ENCODE assay signal across 23 mouse cellular contexts in genomic region chr9:46009669-46009983, GRCm38 (mm10). TPM values are rescaled to one million over a fixed set of nuclear protein-coding genes. Genes with fewer than 3 reads are reported as not detected.
DNase-seq lines count a peak whose midpoint lies in the region; ATAC-seq lines count a peak whose summit lies in the region.
"Had no signal": no experiment of that assay in that cellular context is flagged by ENCODE, and none has a peak within 500 bp of the region (broad histone marks: within the 10 kb centered on the region; RNA-seq: fewer than 3 reads in every experiment).

No protein-coding gene starts in this region.

- H3K9ac ChIP-seq in liver, embryonic 15.5 days = no peak overlapping the region
- no peak overlapping the region for H3K9ac ChIP-seq in liver, embryonic 12.5 days
- H3K9ac ChIP-seq in hindbrain, embryonic 16.5 days (ENCODE audit: low read depth, low read length) = no peak overlapping the region
- H3K9ac ChIP-seq: heart, embryonic 12.5 days; hindbrain, embryonic 14.5 days; intestine, embryonic 15.5 days; liver, embryonic 13.5 days; midbrain, embryonic 12.5 days; neural tube, embryonic 12.5 days had no signal

- no peaks in the 10 kb centered on the region for H3K36me3 ChIP-seq in liver, embryonic 15.5 days (replicated peaks)
- no peaks in the 10 kb centered on the region for H3K36me3 ChIP-seq in liver, embryonic 12.5 days
- H3K36me3 ChIP-seq in hindbrain, embryonic 16.5 days (ENCODE audit: control insufficient read depth, insufficient read depth, low read length) = no peaks in the 10 kb centered on the region
- H3K36me3 ChIP-seq: forebrain, embryonic 10.5 days; heart, embryonic 12.5 days; intestine, embryonic 15.5 days; liver, embryonic 13.5 days; midbrain, embryonic 12.5 days; neural tube, embryonic 12.5 days had no signal

- H3K27me3 ChIP-seq in liver, embryonic 15.5 days = no peaks in the 10 kb centered on the region
- no peaks in the 10 kb centered on the region for H3K27me3 ChIP-seq in liver, embryonic 12.5 days (replicated peaks)
- H3K27me3 ChIP-seq in hindbrain, embryonic 16.5 days (replicated peaks; ENCODE audit: control insufficient read depth, insufficient read depth, low read length) = no peaks in the 10 kb centered on the region
- H3K27me3 ChIP-seq: heart, embryonic 12.5 days; intestine, embryonic 15.5 days; liver, embryonic 13.5 days; midbrain, embryonic 12.5 days; neural tube, embryonic 12.5 days; Patski had no signal

- no peak for ATAC-seq in liver, embryonic 15.5 days (ENCODE audit: insufficient read depth)
- ATAC-seq in liver, embryonic 12.5 days = no peak
- peak; percentile 66 for ATAC-seq in megakaryocyte, adult 5-6 weeks (ENCODE audit: poor library complexity, severe bottlenecking)
- ATAC-seq in hindbrain, embryonic 16.5 days = no peak
- ATAC-seq: activated CD4-positive, CD25-positive, alpha-beta regulatory T cell, adult 4 months; intestine, embryonic 15.5 days; Patski had no signal

- WGBS in liver, embryonic 15.5 days (ENCODE audit: insufficient replicate concordance) = 8% methylated on average over 1 of the region's 1 CpGs
- 26% methylated on average over 1 of the region's 1 CpGs for WGBS in liver, embryonic 12.5 days (ENCODE audit: insufficient replicate concordance)
- WGBS in hindbrain, embryonic 16.5 days = 86% methylated on average over 1 of the region's 1 CpGs

- DNase-seq in 416B (ENCODE audit: low read depth) = peak; percentile 91
- DNase-seq in MEL-GATA-1-ER (ENCODE audit: extremely low read depth, low read depth) = peak; percentile 72
- no peak for DNase-seq in ovary, postnatal 10 days (ENCODE audit: low spot score)
- DNase-seq in right cerebral cortex, postnatal 36 days (ENCODE audit: low spot score in 2 of 2) = no peak
- DNase-seq: adrenal gland, postnatal 14 days; cerebellum, adult 11-12 months; cerebellum, postnatal 25 days; heart, adult 11 months; heart, postnatal 14 days; liver, embryonic 13.5 days; thymus, postnatal 14 days had no signal

- no peak overlapping the region for H3K4me3 ChIP-seq in liver, embryonic 15.5 days (replicated peaks)
- no peak overlapping the region for H3K4me3 ChIP-seq in liver, embryonic 12.5 days
- no peak overlapping the region for H3K4me3 ChIP-seq in hindbrain, embryonic 16.5 days (ENCODE audit: low read length)
- H3K4me3 ChIP-seq: forebrain, embryonic 10.5 days; heart, embryonic 12.5 days; intestine, embryonic 15.5 days; liver, embryonic 13.5 days; midbrain, embryonic 12.5 days; neural tube, embryonic 12.5 days had no signal

- 0 out of 2 replicates have a peak overlapping the region, but pooled peaks have one; percentile 14 for H3K27ac ChIP-seq in liver, embryonic 15.5 days (replicated peaks)
- H3K27ac ChIP-seq in liver, embryonic 12.5 days = no peak overlapping the region
- H3K27ac ChIP-seq in hindbrain, embryonic 16.5 days (ENCODE audit: low read depth, low read length) = no peak overlapping the region
- H3K27ac ChIP-seq: forebrain, embryonic 10.5 days; hindbrain, embryonic 14.5 days; intestine, embryonic 15.5 days; liver, embryonic 13.5 days; midbrain, embryonic 12.5 days; neural tube, embryonic 12.5 days had no signal

- H3K9me3 ChIP-seq in liver, embryonic 15.5 days (replicated peaks) = no peaks in the 10 kb centered on the region
- no peaks in the 10 kb centered on the region for H3K9me3 ChIP-seq in liver, embryonic 12.5 days (replicated peaks)
- H3K9me3 ChIP-seq in hindbrain, embryonic 16.5 days (ENCODE audit: control insufficient read depth, low read length) = no peaks in the 10 kb centered on the region
- H3K9me3 ChIP-seq: forebrain, embryonic 10.5 days; heart, embryonic 12.5 days; intestine, embryonic 15.5 days; liver, embryonic 13.5 days; midbrain, embryonic 12.5 days; neural tube, embryonic 12.5 days had no signal

- H3K4me2 ChIP-seq in liver, embryonic 15.5 days = no peak overlapping the region
- no peak overlapping the region for H3K4me2 ChIP-seq in liver, embryonic 12.5 days
- no peak overlapping the region for H3K4me2 ChIP-seq in hindbrain, embryonic 16.5 days (ENCODE audit: low read length)
- H3K4me2 ChIP-seq: heart, embryonic 12.5 days; hindbrain, embryonic 14.5 days; intestine, embryonic 15.5 days; liver, embryonic 13.5 days; midbrain, embryonic 12.5 days; neural tube, embryonic 12.5 days had no signal

- H3K4me1 ChIP-seq in liver, embryonic 15.5 days (replicated peaks) = peaks cover 52% of the 10 kb centered on the region
- H3K4me1 ChIP-seq in liver, embryonic 12.5 days = peaks cover 53% of the 10 kb centered on the region
- H3K4me1 ChIP-seq in hindbrain, embryonic 16.5 days (ENCODE audit: control insufficient read depth, insufficient read depth, low read depth, low read length) = peaks cover 12% of the 10 kb centered on the region

RNA-seq across cellular contexts. Expression of gene Pafah1b2, which starts 2.9 kb away (rescaled TPM):
- polyA plus RNA-seq in liver, embryonic 15.5 days (2015; fragmentation: Nextera tagmentation; extraction: Ambion mirVana) = 61.2 and 65.7 TPM in 2 replicates
- polyA plus RNA-seq in liver, embryonic 12.5 days (2016; fragmentation: Nextera tagmentation; extraction: Ambion mirVana) = 118 and 125 TPM in 2 replicates
- 28.6 and 44.4 TPM in 2 replicates for total RNA-seq in megakaryocyte, adult 5-6 weeks (2015)
- 53.0 and 73.9 TPM in 2 replicates for total RNA-seq in megakaryocyte, adult 5-6 weeks (2017)
- 263 and 279 TPM in 2 replicates for polyA plus RNA-seq in hindbrain, embryonic 16.5 days (2015; fragmentation: Nextera tagmentation; extraction: Ambion mirVana)

RNA-seq across cellular contexts. Expression of gene Sik3, which starts 3.0 kb away (rescaled TPM):
- 3.2 and 3.4 TPM in 2 replicates for polyA plus RNA-seq in liver, embryonic 15.5 days (2015; fragmentation: Nextera tagmentation; extraction: Ambion mirVana)
- polyA plus RNA-seq in liver, embryonic 12.5 days (2016; fragmentation: Nextera tagmentation; extraction: Ambion mirVana) = 6.8 and 7.1 TPM in 2 replicates
- 32.9 and 34.5 TPM in 2 replicates for total RNA-seq in megakaryocyte, adult 5-6 weeks (2015)
- 17.5 and 24.0 TPM in 2 replicates for total RNA-seq in megakaryocyte, adult 5-6 weeks (2017)
- polyA plus RNA-seq in hindbrain, embryonic 16.5 days (2015; fragmentation: Nextera tagmentation; extraction: Ambion mirVana) = 5.2 and 5.7 TPM in 2 replicates

RNA-seq across cellular contexts. Expression of gene Sidt2, which starts 54.6 kb away (rescaled TPM):
- 16.5 and 21.4 TPM in 2 replicates for polyA plus RNA-seq in liver, embryonic 15.5 days (2015; fragmentation: Nextera tagmentation; extraction: Ambion mirVana)
- 31.5 and 33.3 TPM in 2 replicates for polyA plus RNA-seq in liver, embryonic 12.5 days (2016; fragmentation: Nextera tagmentation; extraction: Ambion mirVana)
- 57.3 and 71.0 TPM in 2 replicates for total RNA-seq in megakaryocyte, adult 5-6 weeks (2015)
- total RNA-seq in megakaryocyte, adult 5-6 weeks (2017) = 41.4 and 51.9 TPM in 2 replicates
- polyA plus RNA-seq in hindbrain, embryonic 16.5 days (2015; fragmentation: Nextera tagmentation; extraction: Ambion mirVana) = 51.2 and 52.0 TPM in 2 replicates

Comparison
In these comparisons a context has a peak if more than half of its experiments do, and no peak if none do; other contexts are left out.
1. DNase-seq: peak in 416B (single experiment) and MEL-GATA-1-ER (single experiment); none in ovary, postnatal 10 days (single experiment) and right cerebral cortex, postnatal 36 days (0 of 2).